Mouse (Mus musculus) small intestine, adult 2 months (tissue): ENCODE measurements around the gene Osbpl2.

Experiments used
- CTCF ChIP-seq: fragments of 200-500 bp; IDR thresholded peaks from 2 replicates; pipeline ENCODE4 v1.5.1; 2012; ENCODE audit warnings: low read depth, mild to moderate bottlenecking, control low read depth, inconsistent platforms, low read length, moderate library complexity, mixed read lengths; ENCODE audit not compliant: insufficient replicate concordance, insufficient read length; ENCODE audit errors: extremely low read depth
- POLR2A ChIP-seq: fragments of 200-500 bp; IDR thresholded peaks from 2 replicates; pipeline ENCODE4 v1.6.1; 2012; ENCODE audit warnings: low read depth, mild to moderate bottlenecking, control low read depth, inconsistent platforms, low read length, moderate library complexity

DNA sequence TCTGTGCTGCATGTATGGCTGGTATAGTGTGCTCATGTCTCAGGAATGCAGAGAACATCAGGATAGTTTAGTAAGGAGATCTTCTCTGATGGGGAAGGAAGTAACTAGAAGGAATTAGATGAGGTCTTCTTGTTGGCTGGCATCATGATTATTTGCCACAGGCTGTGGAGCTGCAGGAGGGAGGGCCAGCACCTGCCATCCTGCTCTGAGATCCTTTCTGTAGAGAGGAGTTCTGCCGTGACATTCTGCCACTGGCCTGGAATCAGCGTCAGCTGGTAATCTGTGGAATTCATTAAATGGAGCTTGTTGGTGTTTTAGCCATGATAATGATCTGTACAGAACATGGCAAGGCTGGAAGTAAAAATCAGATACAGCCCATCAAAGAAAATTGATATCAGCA lies 27.0 kb downstream of the Osbpl2 start:
- TF ChIP-seq POLR2A (no peak), CTCF (no peak)
